Mouse (Mus musculus) liver, adult 2 months (tissue): ENCODE results near the gene Rpl36.
"Not testable (repeated sequence)": the region's sequence is repeated elsewhere in the genome, so short reads cannot be mapped to it uniquely, and the experiment has no call there.

Experiments used
- CTCF ChIP-seq: fragments of 200-500 bp; IDR thresholded peaks from 2 replicates; pipeline ENCODE4 v1.5.1; 2011; ENCODE audit warnings: low read depth, low read length, control low read depth
- POLR2A ChIP-seq: fragments of 200-500 bp; IDR thresholded peaks from 2 replicates; pipeline ENCODE4 v1.6.1; 2011; ENCODE audit warnings: low read length, control low read depth; ENCODE audit not compliant: insufficient read depth; ENCODE audit errors: extremely low read depth

DNA sequence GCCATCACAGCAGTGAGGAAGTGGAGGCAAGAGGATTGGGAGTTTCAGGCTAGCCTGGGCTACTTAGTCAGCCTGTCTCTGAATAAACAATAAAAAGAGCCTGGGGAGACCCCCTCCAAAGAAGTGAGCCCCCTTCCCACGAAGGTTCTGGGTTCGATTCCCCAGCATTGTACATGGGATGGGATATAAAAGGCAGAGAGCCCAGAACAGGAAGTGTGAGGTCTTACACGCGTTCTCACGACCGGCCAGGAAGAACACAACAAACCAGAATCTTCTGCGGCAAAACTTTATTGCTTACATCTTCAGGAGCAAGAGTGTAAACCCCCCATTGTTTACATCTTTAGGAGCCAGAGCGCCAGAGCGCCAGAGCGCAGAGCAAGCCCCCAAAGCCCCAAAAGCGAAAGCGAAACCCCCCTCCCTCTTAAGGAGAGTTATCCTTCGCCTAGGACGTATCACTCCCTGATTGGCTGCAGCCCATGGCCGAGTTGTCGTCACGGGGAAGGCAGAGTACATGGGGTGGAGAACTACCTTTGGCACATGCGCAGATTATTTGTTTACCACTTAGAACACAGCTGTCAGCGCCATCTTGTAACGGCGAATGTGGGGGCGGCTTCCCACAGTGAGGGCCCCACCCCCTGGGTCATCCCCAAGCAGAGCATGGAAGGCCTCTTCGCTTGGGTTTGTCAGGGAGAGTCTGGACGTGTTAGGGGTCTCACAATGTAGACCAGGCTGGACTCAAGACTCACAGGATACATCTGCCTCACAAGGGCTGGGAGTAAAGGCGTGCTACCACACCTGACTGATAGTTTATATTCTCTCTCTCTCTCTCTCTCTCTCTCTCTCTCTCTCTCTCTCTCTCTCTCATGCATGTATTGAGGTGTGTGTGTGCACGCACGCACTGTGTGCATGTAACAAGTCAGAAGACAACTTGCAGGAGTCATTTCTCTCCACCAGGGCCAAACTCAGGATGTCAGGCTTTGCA, 16.9 kb downstream of the Rpl36 start:
- not testable (repeated sequence) for TF ChIP-seq CTCF, POLR2A
